Mouse (Mus musculus) cerebellum, adult (tissue): ENCODE measurements around the gene Gm20765.
"Not testable (repeated sequence)": the region's sequence is repeated elsewhere in the genome, so short reads cannot be mapped to it uniquely, and the experiment has no call there.

Experiments used
- ATAC-seq: cut with Nextera tagmentation; 2 replicates; pipeline ENCODE4 v1.9.2; 2017; ENCODE audit warnings: mild to moderate bottlenecking, moderate library complexity, mixed read lengths; ENCODE audit not compliant: insufficient number of reproducible peaks, low FRiP score, low TSS enrichment

Gm20765 gene

DNA sequence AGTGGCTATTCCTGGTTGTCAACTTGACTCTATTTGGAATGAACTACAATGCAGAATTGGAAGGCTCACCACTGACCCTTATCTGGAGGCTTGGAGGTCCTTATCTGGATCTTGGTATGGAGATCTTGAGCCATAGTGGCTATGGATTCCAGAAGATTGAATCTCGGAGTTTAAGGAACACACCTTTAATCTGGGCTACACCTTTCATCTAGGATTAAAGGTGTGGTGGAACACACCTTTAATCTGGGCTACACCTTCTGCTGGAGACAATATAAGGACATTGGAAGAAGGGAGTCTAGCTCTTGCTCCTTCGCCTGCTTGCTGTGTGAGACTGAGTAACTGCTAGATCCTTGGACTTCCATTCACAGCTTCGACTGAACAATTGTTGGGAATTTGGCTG lies at the start of gene Gm20765:
Gene Gm20765, plus strand, starts transcription at position 301 of the 400 bp plus-strand sequence.
- not testable (repeated sequence) for ATAC-seq

DNA sequence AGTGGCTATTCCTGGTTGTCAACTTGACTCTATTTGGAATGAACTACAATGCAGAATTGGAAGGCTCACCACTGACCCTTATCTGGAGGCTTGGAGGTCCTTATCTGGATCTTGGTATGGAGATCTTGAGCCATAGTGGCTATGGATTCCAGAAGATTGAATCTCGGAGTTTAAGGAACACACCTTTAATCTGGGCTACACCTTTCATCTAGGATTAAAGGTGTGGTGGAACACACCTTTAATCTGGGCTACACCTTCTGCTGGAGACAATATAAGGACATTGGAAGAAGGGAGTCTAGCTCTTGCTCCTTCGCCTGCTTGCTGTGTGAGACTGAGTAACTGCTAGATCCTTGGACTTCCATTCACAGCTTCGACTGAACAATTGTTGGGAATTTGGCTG lies 42.6 kb upstream of the Gm20765 start, which contains the start of gene Gm21293:
Gene Gm21293, plus strand, starts transcription at position 301 of the 400 bp plus-strand sequence.
- not testable (repeated sequence) for ATAC-seq

GRCm38 (mm10) chr10:104151197-104151596 lies 34.1 kb upstream of the Gm20765 start, which contains the start of gene Gm6763:
Gene Gm6763 (plus strand): TSS chr10:104151497.
- ATAC-seq: not testable (repeated sequence)

DNA sequence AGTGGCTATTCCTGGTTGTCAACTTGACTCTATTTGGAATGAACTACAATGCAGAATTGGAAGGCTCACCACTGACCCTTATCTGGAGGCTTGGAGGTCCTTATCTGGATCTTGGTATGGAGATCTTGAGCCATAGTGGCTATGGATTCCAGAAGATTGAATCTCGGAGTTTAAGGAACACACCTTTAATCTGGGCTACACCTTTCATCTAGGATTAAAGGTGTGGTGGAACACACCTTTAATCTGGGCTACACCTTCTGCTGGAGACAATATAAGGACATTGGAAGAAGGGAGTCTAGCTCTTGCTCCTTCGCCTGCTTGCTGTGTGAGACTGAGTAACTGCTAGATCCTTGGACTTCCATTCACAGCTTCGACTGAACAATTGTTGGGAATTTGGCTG lies 25.6 kb upstream of the Gm20765 start, which contains the start of gene Gm8764:
Gene Gm8764, plus strand, starts transcription at position 301 of the 400 bp plus-strand sequence.
- not testable (repeated sequence) for ATAC-seq

GRCm38 (mm10) chr10:104168215-104168614 lies 17.1 kb upstream of the Gm20765 start, which contains the start of gene Gm21304:
Gene Gm21304 (plus strand): TSS chr10:104168515.
- ATAC-seq: not testable (repeated sequence)

- ATAC-seq: not testable (repeated sequence)
Measured at GRCm38 (mm10) chr10:104176724-104177123, 8.6 kb upstream of the Gm20765 start, which contains the start of gene Gm21312. Gene Gm21312 (plus strand): TSS chr10:104177024.

- ATAC-seq: not testable (repeated sequence)
Measured at GRCm38 (mm10) chr10:104193742-104194141, 8.4 kb downstream of the Gm20765 start, which contains the start of gene Gm4340. Gene Gm4340 (plus strand): TSS chr10:104194042.

DNA sequence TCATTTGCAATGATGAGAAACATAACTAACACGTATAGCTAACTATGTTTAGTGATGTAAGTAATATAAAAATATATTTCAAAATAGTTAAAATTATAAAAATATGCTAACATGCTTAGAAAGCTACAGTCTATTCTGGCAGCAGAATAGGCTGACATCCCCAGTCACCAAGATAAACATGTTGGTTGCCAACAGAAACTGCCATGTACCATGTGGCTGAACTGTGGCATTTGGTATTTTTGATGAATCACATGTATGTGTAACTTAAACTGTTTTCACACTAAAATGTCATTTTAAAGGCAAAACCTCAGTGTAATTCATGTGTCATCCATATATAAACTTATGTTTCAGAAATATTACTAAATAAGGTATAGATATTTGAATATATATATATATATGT lies 24.3 kb downstream of the Gm20765 start:
- ATAC-seq: no peak

GRCm38 (mm10) chr10:104210268-104210990 lies 25.1 kb downstream of the Gm20765 start:
- ATAC-seq: no peak

DNA sequence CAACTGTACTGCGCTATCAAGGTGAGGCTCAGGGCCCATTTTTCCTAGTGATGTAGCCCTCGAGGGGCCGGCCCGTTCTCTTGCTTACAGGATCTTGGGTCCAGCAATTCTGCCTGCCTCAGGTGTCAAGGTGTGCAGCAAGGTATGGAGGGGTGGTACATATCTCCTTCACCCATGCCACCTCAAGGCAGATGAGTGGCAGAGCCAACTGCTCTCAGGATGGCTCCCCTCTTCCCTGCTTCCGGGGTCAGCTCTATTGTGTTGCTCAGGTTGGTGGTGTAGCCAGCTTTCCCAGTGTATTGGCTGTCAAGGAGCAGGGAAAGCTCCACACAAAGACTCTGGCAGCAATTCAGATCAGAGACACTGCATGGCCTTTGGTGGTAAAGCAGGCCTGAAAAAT lies 29.2 kb downstream of the Gm20765 start:
- ATAC-seq: no peak

GRCm38 (mm10) chr10:104220303-104221021 lies 35.1 kb downstream of the Gm20765 start:
- ATAC-seq: no peak
